Mouse (Mus musculus) erythroblast, embryonic 14.5 days (primary cell): ENCODE data around the gene Tubb2b. TPM values are rescaled to one million over a fixed set of nuclear protein-coding genes. Genes with fewer than 3 reads are reported as not detected.
A peak's percentile ranks its signal among the peaks of the same experiment; 100 is the strongest.

Experiments
- H3K27me3 ChIP-seq: 2 replicates; pipeline ENCODE4 v1.6.1; 2012; ENCODE audit warnings: inconsistent platforms; ENCODE audit not compliant: control insufficient read depth
- H3K36me3 ChIP-seq: 2 replicates; pipeline ENCODE4 v1.6.1; 2012; ENCODE audit warnings: mild to moderate bottlenecking, inconsistent platforms; ENCODE audit not compliant: control insufficient read depth
- H3K4me1 ChIP-seq: 2 replicates; pipeline ENCODE4 v1.6.1; 2012; ENCODE audit warnings: inconsistent platforms; ENCODE audit not compliant: control insufficient read depth
- H3K4me3 ChIP-seq: replicated peaks from 2 replicates; pipeline ENCODE3; 2012; ENCODE audit warnings: moderate library complexity, mild to moderate bottlenecking, inconsistent platforms
- H3K9me3 ChIP-seq: 2 replicates; pipeline ENCODE4 v1.6.1; 2012; ENCODE audit warnings: low read length, inconsistent platforms, mixed read lengths; ENCODE audit not compliant: control insufficient read depth
- GATA1 ChIP-seq: IDR thresholded peaks from 2 replicates; pipeline ENCODE4 v1.6.1; 2012; ENCODE audit warnings: low read length, inconsistent platforms, mixed read lengths
- TAL1 ChIP-seq: IDR thresholded peaks from 3 replicates; pipeline ENCODE4 v1.6.1; 2012; ENCODE audit warnings: low read length, inconsistent platforms, mixed read lengths
- polyA plus RNA-seq: library from polyadenylated mRNA; stranded (reverse); fragments of >175 nt; gene quantifications from 2 replicates; pipeline ENCODE4 v1.2.3, GENCODE M21; 2012

Gene Tubb2b
- 0.06 and 0.14 TPM in 2 replicates for polyA plus RNA-seq

DNA sequence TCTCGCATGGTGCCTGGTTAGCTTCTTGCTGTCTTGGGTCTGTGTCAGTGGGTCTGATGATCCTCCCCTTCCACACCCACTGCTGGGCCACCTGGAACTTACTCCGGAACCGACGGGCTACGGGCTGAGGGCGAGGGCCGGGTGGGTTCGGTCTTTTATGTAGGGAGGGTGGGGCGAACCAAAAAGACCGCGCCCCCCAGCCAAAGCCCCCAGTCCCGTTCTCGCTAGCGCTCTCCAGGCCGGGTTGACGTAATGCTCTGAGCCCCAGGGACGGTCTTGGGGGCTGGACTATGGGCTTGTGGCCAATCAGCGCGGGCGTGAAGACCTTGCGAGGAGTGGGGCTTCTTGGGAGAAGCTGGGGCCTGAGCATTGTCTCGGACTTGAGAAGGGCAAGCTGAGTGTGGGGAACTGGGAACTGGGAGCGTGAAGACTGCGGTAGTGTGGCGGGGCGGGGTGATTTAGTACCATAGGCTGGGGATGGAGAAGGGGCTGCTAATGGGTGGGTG, at the start of gene Tubb2b:
Tubb2b (minus strand) TSS at position 241 of the 506 bp plus-strand sequence.
- TF ChIP-seq TAL1 = no peak
- no peak for TF ChIP-seq GATA1
- peaks cover 72% of the 10 kb centered on the region for H3K27me3 ChIP-seq
- no peaks in the 10 kb centered on the region; the same call in 1 of the 2 replicates for H3K9me3 ChIP-seq
- no peaks in the 10 kb centered on the region for H3K36me3 ChIP-seq
- peak within 1 kb of the TSS; percentile 45 for H3K4me3 ChIP-seq
- H3K4me1 ChIP-seq = peaks cover 20% of the 10 kb centered on the region

DNA sequence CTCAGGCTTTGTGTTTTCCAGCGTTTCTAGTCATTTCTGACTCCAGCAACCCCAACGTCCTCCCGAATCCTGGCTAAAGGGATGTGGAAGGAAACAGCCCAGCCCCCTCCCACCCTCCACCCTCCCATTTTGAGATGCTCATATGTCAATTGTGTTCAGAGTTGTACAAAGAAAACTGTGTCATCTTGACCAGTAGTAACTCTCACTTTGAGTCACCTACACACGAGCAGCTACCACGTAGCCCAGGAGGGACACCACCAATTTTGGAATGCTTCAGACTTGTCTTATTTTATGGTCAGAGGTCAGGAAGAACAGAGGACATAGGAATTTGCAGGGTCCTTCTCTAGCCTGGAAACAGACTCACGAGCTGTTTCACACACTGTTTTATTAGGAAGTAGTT, 43.8 kb upstream of the Tubb2b start:
- H3K4me1 ChIP-seq = no peaks in the 10 kb centered on the region
- peaks cover 20% of the 10 kb centered on the region for H3K36me3 ChIP-seq
- H3K4me3 ChIP-seq = no peak overlapping the region
- TF ChIP-seq TAL1 (no peak), GATA1 (no peak)
- H3K27me3 ChIP-seq = no peaks in the 10 kb centered on the region
- H3K9me3 ChIP-seq = no peaks in the 10 kb centered on the region

DNA sequence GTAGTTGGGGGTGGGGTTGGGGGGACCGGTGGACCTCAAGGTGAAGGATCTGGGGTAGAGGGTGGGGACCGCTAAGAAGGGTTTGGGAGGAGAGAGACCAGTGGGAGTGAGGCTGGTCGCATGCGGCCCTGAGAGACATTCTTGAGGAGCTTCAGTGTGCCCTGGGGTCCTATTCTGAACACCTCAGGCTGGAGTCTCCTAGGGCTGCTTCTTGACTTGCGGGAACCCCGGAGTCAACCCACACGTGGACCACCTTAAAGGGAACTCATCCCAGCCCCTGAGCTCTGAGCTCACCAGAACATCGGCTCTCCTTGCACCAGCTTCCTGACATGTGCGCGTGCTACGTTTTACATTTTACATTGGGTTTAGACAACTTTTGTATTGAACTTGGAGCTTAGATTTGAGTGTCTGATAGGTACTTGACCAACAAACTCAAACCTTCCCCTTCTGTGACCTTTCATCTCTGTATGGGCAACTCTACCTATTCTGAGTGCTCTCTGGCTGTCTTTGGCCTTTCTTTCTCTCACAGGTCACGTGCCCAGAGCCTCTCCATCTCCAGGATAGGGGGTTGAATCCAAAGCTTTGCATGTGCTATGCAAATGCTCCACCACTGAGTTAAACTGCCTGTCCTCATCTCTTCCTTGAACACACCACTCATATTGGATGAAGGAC, 33.2 kb upstream of the Tubb2b start:
- Histone ChIP-seq H3K4me3 (peak overlapping the region; percentile 77), H3K27me3 (no peaks in the 10 kb centered on the region), H3K36me3 (peaks cover 8% of the 10 kb centered on the region), H3K4me1 (peaks cover 29% of the 10 kb centered on the region), H3K9me3 (no peaks in the 10 kb centered on the region)
- TF ChIP-seq GATA1 (no peak), TAL1 (no peak)

DNA sequence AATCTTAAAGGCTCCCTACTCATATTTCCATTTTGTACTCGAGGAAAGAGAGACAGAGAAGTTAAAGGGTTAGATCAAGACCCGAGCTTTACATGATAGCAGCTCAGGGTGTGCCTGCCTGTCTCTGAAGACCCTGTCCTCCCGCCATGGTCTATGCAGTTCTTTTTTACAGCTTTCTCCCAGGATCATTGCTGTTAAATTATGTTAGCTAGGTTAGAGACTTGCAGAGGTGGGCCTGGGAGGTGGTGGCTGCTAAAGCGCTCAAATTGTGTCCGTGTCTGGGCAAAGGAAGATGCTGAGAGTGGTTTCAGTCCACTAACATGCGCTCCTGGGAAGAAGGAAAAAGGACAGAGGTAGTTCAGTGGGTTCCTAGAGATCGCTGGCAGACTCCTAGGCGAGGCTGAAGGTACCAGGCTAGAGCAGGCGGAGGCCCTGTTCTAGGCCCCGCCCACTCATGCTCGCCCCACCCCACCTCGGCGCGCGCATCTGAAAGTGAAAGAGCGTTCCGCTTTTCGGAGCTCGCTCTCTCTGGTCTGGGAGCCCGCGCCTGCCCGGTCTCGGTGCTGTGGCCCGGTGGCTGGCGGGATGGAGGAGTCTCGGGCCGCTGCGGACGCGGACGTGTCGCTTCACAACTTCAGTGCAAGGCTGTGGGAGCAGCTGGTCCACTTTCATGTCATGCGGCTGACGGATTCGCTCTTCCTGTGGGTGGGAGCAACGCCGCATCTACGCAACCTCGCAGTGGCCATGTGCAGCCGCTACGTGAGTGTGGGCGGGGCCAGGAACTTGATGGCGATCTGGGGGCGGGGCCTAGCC, 32.4 kb upstream of the Tubb2b start, which contains the start of gene Psmg4:
Psmg4 (plus strand) TSS at position 474 of the 813 bp plus-strand sequence.
- peak within 1 kb of the TSS; percentile 77 for H3K4me3 ChIP-seq
- H3K9me3 ChIP-seq = no peaks in the 10 kb centered on the region
- H3K36me3 ChIP-seq = peaks cover 8% of the 10 kb centered on the region
- no peaks in the 10 kb centered on the region for H3K27me3 ChIP-seq
- no peak for TF ChIP-seq TAL1
- no peak for TF ChIP-seq GATA1
- peaks cover 29% of the 10 kb centered on the region for H3K4me1 ChIP-seq

DNA sequence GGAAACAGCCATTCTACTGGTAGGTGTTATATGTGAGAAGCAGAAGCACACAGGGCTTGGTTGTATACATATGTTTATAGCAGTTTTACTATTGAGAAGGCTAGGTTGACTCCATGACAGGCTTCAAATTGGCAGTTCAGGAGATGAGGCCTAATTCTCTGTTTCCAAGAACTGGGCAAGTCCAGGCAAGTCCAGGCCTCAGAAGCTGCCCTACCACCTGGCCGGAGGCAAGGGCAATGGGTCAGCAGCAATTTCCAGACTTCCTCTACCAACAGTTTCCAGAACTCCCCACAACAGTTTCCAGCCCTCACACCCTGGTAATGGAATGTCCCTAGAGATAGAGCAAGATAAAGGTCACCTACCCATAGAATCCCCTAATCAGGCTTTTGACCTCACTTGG, 29.7 kb upstream of the Tubb2b start:
- H3K4me3 ChIP-seq = no peak overlapping the region
- H3K36me3 ChIP-seq = no peaks in the 10 kb centered on the region
- H3K27me3 ChIP-seq = no peaks in the 10 kb centered on the region
- H3K4me1 ChIP-seq = peaks cover 33% of the 10 kb centered on the region
- H3K9me3 ChIP-seq = no peaks in the 10 kb centered on the region
- TF ChIP-seq GATA1 = no peak
- TF ChIP-seq TAL1 = no peak

DNA sequence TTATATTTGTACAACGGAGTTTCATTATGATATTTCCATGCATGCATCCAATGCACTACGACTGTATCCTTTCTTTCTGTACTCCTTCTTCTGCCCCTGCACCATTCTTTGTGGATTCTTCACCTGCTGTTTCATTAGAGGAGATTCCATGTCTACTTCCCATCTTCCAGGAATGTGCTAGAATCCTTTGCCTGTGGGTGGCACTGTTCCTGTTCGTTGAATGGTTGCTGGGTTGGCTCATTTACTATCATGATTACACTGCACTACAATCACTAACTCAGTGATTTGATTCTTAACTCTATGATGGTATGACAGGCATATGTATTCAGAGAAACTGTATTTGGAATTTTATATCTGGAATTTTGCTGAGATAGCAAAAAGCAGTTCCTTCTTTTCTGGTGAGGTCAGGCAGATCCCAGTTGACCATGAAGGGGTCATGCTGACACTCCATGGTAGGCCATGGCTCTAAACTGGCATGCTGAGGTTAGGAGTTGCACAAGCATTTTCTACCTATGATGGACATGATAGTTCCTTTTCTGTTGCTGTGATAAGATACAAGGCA, 27.4 kb upstream of the Tubb2b start:
- no peaks in the 10 kb centered on the region for H3K27me3 ChIP-seq
- H3K9me3 ChIP-seq = no peaks in the 10 kb centered on the region
- H3K4me3 ChIP-seq = no peak overlapping the region
- TF ChIP-seq GATA1 = no peak
- TF ChIP-seq TAL1 = no peak
- no peaks in the 10 kb centered on the region for H3K36me3 ChIP-seq
- H3K4me1 ChIP-seq = peaks cover 23% of the 10 kb centered on the region

DNA sequence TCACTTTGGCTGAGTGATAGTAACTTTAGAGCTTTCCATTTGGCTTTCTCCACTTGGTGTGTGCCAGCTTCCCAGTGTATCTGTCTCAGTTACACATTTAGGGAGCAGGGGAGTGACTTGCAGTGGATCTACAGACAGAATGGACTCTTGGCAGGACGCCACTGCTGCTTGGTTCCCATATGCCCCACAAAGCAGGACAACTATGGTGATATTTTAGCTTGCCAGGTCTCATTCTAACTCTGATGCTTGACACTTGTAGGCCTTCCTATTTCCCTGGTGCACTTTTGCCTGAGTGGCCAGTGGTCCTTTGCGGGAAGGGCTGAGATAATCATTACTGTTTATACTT, 26.5 kb upstream of the Tubb2b start:
- no peaks in the 10 kb centered on the region for H3K9me3 ChIP-seq
- peaks cover under 1% of the 10 kb centered on the region for H3K27me3 ChIP-seq
- no peak for TF ChIP-seq TAL1
- TF ChIP-seq GATA1 = no peak
- no peak overlapping the region for H3K4me3 ChIP-seq
- no peaks in the 10 kb centered on the region for H3K36me3 ChIP-seq
- H3K4me1 ChIP-seq = peaks cover 15% of the 10 kb centered on the region

DNA sequence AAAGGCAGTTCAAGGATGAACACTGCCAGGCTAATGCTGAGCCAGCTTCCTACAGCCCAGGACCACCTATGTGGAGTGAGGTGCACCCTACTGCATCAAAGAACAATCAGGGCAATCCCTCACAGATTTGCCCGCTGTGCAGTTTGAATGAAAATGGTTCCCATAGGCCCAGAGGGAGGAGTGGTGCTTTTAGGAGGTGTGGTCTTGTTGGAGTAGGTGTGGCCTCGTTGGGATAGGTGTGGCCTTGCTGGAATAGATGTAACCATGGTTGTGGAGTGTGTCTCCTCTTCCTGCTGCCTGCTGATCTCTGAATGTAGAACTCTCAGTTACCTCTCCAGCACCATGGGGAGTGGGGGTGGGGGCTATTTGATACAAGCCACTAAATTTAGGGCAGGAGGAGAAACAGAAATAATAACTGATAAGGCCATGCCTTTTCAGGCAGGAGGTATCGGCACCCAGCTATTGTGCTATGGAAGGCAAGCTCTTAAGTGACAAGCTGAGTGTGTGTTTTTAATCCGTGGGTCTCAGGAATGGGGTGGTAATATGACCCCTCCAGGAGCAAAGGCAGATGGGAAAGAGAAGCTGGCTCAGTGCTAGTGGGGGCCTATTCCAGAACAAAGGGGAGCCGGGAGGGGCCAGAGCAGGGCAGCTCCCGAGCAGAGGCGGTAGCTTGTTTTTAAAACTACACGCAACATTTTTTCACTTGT, 26.0 kb upstream of the Tubb2b start:
- H3K4me1 ChIP-seq = peaks cover 12% of the 10 kb centered on the region
- H3K4me3 ChIP-seq = no peak overlapping the region
- no peak for TF ChIP-seq GATA1
- no peak for TF ChIP-seq TAL1
- H3K27me3 ChIP-seq = peaks cover 5% of the 10 kb centered on the region
- no peaks in the 10 kb centered on the region for H3K36me3 ChIP-seq
- H3K9me3 ChIP-seq = no peaks in the 10 kb centered on the region
